Comparison of ENCODE assay signal across 19 mouse cellular contexts in the genomic region with DNA sequence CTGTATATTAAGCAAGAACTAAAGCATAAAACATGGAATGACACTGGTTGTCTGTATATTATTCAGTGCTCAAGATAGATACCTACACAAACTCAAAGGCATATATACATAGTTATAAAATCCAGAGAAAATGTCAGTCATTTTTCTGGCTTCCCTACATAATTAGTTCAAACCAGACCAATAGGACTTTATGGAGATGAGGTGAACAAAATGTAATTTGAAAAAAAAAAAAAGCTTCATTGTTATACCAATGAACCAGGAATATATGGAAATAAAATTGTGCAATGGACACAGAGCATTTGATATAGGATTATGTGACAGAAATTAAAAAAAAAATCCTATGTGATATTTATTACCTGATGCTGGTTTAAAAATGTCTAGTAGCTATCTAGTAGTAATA.
"Had no signal": no experiment of that assay in that cellular context is flagged by ENCODE, and none has a peak within 500 bp of the region (broad histone marks: within the 10 kb centered on the region; RNA-seq: fewer than 3 reads in every experiment).

No protein-coding gene starts in this region.

- H3K4me1 ChIP-seq: lung, embryonic 15.5 days; midbrain, embryonic 10.5 days; midbrain, embryonic 12.5 days; neural tube, embryonic 13.5 days; neural tube, embryonic 15.5 days had no signal

- H3K27ac ChIP-seq: lung, embryonic 15.5 days; midbrain, embryonic 10.5 days; midbrain, embryonic 12.5 days; neural tube, embryonic 13.5 days; neural tube, embryonic 15.5 days had no signal

- H3K4me3 ChIP-seq: lung, embryonic 15.5 days; midbrain, embryonic 10.5 days; midbrain, embryonic 12.5 days; myocyte; neural tube, embryonic 13.5 days; neural tube, embryonic 15.5 days had no signal

- DNase-seq: lung, adult 2 months; lung, postnatal 10 days; lung, postnatal 4 days; midbrain, embryonic 14.5 days; retina, postnatal 1 day; right cerebral cortex, adult 18-20 months; right cerebral cortex, postnatal 25 days; right cerebral cortex, postnatal 4 days; spleen, adult 18-20 months; thymus, adult 18-20 months; thymus, postnatal 14 days; thymus, postnatal 36 days had no signal

- ATAC-seq: midbrain, embryonic 16.5 days had no signal

- H3K36me3 ChIP-seq: lung, embryonic 15.5 days; midbrain, embryonic 10.5 days; midbrain, embryonic 12.5 days; neural tube, embryonic 13.5 days; neural tube, embryonic 15.5 days had no signal

- H3K4me2 ChIP-seq: lung, embryonic 15.5 days; midbrain, embryonic 12.5 days; neural tube, embryonic 13.5 days; neural tube, embryonic 15.5 days had no signal

- H3K9me3 ChIP-seq: lung, embryonic 15.5 days; midbrain, embryonic 10.5 days; midbrain, embryonic 12.5 days; neural tube, embryonic 13.5 days; neural tube, embryonic 15.5 days had no signal

- H3K9ac ChIP-seq: lung, embryonic 15.5 days; midbrain, embryonic 12.5 days; neural tube, embryonic 13.5 days; neural tube, embryonic 15.5 days had no signal

- H3K27me3 ChIP-seq: lung, embryonic 15.5 days; midbrain, embryonic 12.5 days; neural tube, embryonic 13.5 days; neural tube, embryonic 15.5 days had no signal
